In genomic region chr8:70864712-70865221, GRCm38 (mm10) we compare ENCODE assay signal across 7 mouse cellular contexts. TPM values are rescaled to one million over a fixed set of nuclear protein-coding genes. Genes with fewer than 3 reads are reported as not detected.
A peak's percentile ranks its signal among the peaks of the same experiment; 100 is the strongest.
DNase-seq lines count a peak whose midpoint lies in the region; ATAC-seq lines count a peak whose summit lies in the region.

No protein-coding gene starts in this region.

- 2% methylated on average over 24 of the region's 24 CpGs for WGBS in heart, embryonic 16.5 days

- H3K27me3 ChIP-seq in megakaryocyte, embryonic 14.5 days (replicated peaks) = peaks cover 48% of the 10 kb centered on the region
- peaks cover 19% of the 10 kb centered on the region for H3K27me3 ChIP-seq in heart, embryonic 16.5 days (ENCODE audit: control insufficient read depth, insufficient read depth, low read length)
- H3K27me3 ChIP-seq in splenic B cell, adult 2 months (ENCODE audit: control insufficient read depth, insufficient read depth, low read length, poor library complexity, severe bottlenecking) = 0 out of 2 replicates have a peak, but pooled peaks cover 1% of the 10 kb centered on the region

- no peak for ATAC-seq in megakaryocyte, adult 5-6 weeks (ENCODE audit: poor library complexity, severe bottlenecking)
- peak; percentile 8; the same call in 1 of the 2 replicates for ATAC-seq in heart, embryonic 16.5 days (replicated peaks; ENCODE audit: extremely low read depth, insufficient read depth, low FRiP score)

- H3K4me2 ChIP-seq in heart, embryonic 16.5 days (ENCODE audit: low read depth, low read length) = peak overlapping the region; percentile 79

- peak overlapping the region; percentile 94 for H3K4me3 ChIP-seq in megakaryocyte, embryonic 14.5 days (replicated peaks)
- H3K4me3 ChIP-seq in heart, embryonic 16.5 days (ENCODE audit: low read length) = peak overlapping the region; percentile 65

- peak overlapping the region; percentile 73 for H3K9ac ChIP-seq in heart, embryonic 16.5 days (ENCODE audit: low read length)

- H3K4me1 ChIP-seq in megakaryocyte, embryonic 14.5 days = peaks cover 74% of the 10 kb centered on the region
- peaks cover 33% of the 10 kb centered on the region for H3K4me1 ChIP-seq in heart, embryonic 16.5 days (ENCODE audit: control insufficient read depth, insufficient read depth, low read length)

- peak; percentile 59 to 63 for DNase-seq in cerebellum, postnatal 25 days
- DNase-seq in liver = peak; percentile 8
- peak; percentile 48 for DNase-seq in splenic B cell, adult 2 months (ENCODE audit: low read depth, low spot score)
- no peak for DNase-seq in right cerebral cortex, postnatal 36 days (ENCODE audit: low spot score in 2 of 2)

- peaks cover 25% of the 10 kb centered on the region for H3K36me3 ChIP-seq in megakaryocyte, embryonic 14.5 days (replicated peaks; ENCODE audit: low read length)
- no peaks in the 10 kb centered on the region for H3K36me3 ChIP-seq in heart, embryonic 16.5 days (ENCODE audit: control insufficient read depth, insufficient read depth)
- H3K36me3 ChIP-seq in splenic B cell, adult 2 months (ENCODE audit: control insufficient read depth, insufficient read depth, low read length, poor library complexity, severe bottlenecking) = no peaks in the 10 kb centered on the region

- H3K27ac ChIP-seq in heart, embryonic 16.5 days (ENCODE audit: low read length) = peak overlapping the region; percentile 83

- H3K9me3 ChIP-seq in megakaryocyte, embryonic 14.5 days = no peaks in the 10 kb centered on the region
- H3K9me3 ChIP-seq in heart, embryonic 16.5 days (replicated peaks; ENCODE audit: control insufficient read depth, low read length) = no peaks in the 10 kb centered on the region

RNA-seq across cellular contexts. Expression of gene Kcnn1, which starts 1.7 kb away (rescaled TPM):
- 3.4 and 11.8 TPM in 2 replicates for polyA plus RNA-seq in megakaryocyte, embryonic 14.5 days (2012; ENCODE audit: insufficient read depth, low replicate concordance)
- not detected in 2 replicates for total RNA-seq in megakaryocyte, adult 5-6 weeks (2015)
- 0.33 TPM in 1 of 2 replicates, not detected in the other for total RNA-seq in megakaryocyte, adult 5-6 weeks (2017)
- 4.1 and 4.2 TPM in 2 replicates for polyA plus RNA-seq in heart, embryonic 16.5 days (2015; fragmentation: Nextera tagmentation; extraction: Ambion mirVana)

RNA-seq across cellular contexts. Expression of gene Ccdc124, which starts 9.0 kb away (rescaled TPM):
- 92.6 and 282 TPM in 2 replicates for polyA plus RNA-seq in megakaryocyte, embryonic 14.5 days (2012; ENCODE audit: insufficient read depth, low replicate concordance)
- total RNA-seq in megakaryocyte, adult 5-6 weeks (2015) = 32.7 and 38.9 TPM in 2 replicates
- total RNA-seq in megakaryocyte, adult 5-6 weeks (2017) = 36.8 and 47.6 TPM in 2 replicates
- polyA plus RNA-seq in heart, embryonic 16.5 days (2015; fragmentation: Nextera tagmentation; extraction: Ambion mirVana) = 82.3 and 91.8 TPM in 2 replicates

RNA-seq across cellular contexts. Expression of gene Arrdc2, which starts 25.2 kb away (rescaled TPM):
- polyA plus RNA-seq in megakaryocyte, embryonic 14.5 days (2012; ENCODE audit: insufficient read depth, low replicate concordance) = 30.6 and 35.6 TPM in 2 replicates
- 9.0 and 11.0 TPM in 2 replicates for total RNA-seq in megakaryocyte, adult 5-6 weeks (2015)
- 10.5 and 11.1 TPM in 2 replicates for total RNA-seq in megakaryocyte, adult 5-6 weeks (2017)
- 3.7 and 3.8 TPM in 2 replicates for polyA plus RNA-seq in heart, embryonic 16.5 days (2015; fragmentation: Nextera tagmentation; extraction: Ambion mirVana)

RNA-seq across cellular contexts. Expression of gene Slc5a5, which starts 27.8 kb away (rescaled TPM):
- 0.13 and 1.5 TPM in 2 replicates for polyA plus RNA-seq in megakaryocyte, embryonic 14.5 days (2012; ENCODE audit: insufficient read depth, low replicate concordance)
- total RNA-seq in megakaryocyte, adult 5-6 weeks (2015) = 0.07 TPM in 1 of 2 replicates, not detected in the other
- not detected in 2 replicates for total RNA-seq in megakaryocyte, adult 5-6 weeks (2017)
- 0.31 and 0.43 TPM in 2 replicates for polyA plus RNA-seq in heart, embryonic 16.5 days (2015; fragmentation: Nextera tagmentation; extraction: Ambion mirVana)

RNA-seq across cellular contexts. Expression of gene Rpl18a, which starts 32.4 kb away (rescaled TPM):
- 4,812 and 7,707 TPM in 2 replicates for polyA plus RNA-seq in megakaryocyte, embryonic 14.5 days (2012; ENCODE audit: insufficient read depth, low replicate concordance)
- total RNA-seq in megakaryocyte, adult 5-6 weeks (2015) = 5,087 and 5,550 TPM in 2 replicates
- 1,590 and 1,750 TPM in 2 replicates for total RNA-seq in megakaryocyte, adult 5-6 weeks (2017)
- polyA plus RNA-seq in heart, embryonic 16.5 days (2015; fragmentation: Nextera tagmentation; extraction: Ambion mirVana) = 2,334 and 2,733 TPM in 2 replicates

Comparison
In these comparisons a context has a peak if more than half of its experiments do, and no peak if none do; other contexts are left out.
1. DNase-seq: peak in cerebellum, postnatal 25 days (2 of 2), liver (single experiment) and splenic B cell, adult 2 months (single experiment); none in right cerebral cortex, postnatal 36 days (0 of 2).